Mouse (Mus musculus) olfactory bulb, adult 2 months (tissue): ENCODE data around the gene Nrxn3.

ENCODE experiments used
- CTCF ChIP-seq: fragments of 200-500 bp; IDR thresholded peaks from 2 replicates; pipeline ENCODE4 v1.5.1; 2012; ENCODE audit warnings: low read depth, mild to moderate bottlenecking, low read length, moderate library complexity; ENCODE audit not compliant: insufficient read depth
- POLR2A ChIP-seq: fragments of 200-500 bp; IDR thresholded peaks from 2 replicates; pipeline ENCODE4 v1.6.1; 2012; ENCODE audit warnings: mild to moderate bottlenecking, low read depth, low read length, moderate library complexity; ENCODE audit not compliant: insufficient read depth

- TF ChIP-seq CTCF (no peak), POLR2A (no peak)
Observed at GRCm38 (mm10) chr12:88900728-88901080, 178.0 kb downstream of the Nrxn3 start.
